Mouse (Mus musculus) B cell, adult (primary cell): ENCODE results near the gene Rad9a. TPM values are rescaled to one million over a fixed set of nuclear protein-coding genes. Genes with fewer than 3 reads are reported as not detected.

ENCODE experiments used
- total RNA-seq: library from RNA; stranded (reverse); gene quantifications from 4 replicates; pipeline ENCODE4 v1.2.4, GENCODE M21; 2023; ENCODE audit not compliant: inconsistent age

The Rad9a gene
- 53.6 to 56.9 TPM (median 55.2 TPM) in 4 replicates for total RNA-seq

GRCm38 (mm10) chr19:4201291-4201909, at the start of gene Rad9a:
Gene Rad9a, minus strand, starts transcription at chr19:4201662.

DNA sequence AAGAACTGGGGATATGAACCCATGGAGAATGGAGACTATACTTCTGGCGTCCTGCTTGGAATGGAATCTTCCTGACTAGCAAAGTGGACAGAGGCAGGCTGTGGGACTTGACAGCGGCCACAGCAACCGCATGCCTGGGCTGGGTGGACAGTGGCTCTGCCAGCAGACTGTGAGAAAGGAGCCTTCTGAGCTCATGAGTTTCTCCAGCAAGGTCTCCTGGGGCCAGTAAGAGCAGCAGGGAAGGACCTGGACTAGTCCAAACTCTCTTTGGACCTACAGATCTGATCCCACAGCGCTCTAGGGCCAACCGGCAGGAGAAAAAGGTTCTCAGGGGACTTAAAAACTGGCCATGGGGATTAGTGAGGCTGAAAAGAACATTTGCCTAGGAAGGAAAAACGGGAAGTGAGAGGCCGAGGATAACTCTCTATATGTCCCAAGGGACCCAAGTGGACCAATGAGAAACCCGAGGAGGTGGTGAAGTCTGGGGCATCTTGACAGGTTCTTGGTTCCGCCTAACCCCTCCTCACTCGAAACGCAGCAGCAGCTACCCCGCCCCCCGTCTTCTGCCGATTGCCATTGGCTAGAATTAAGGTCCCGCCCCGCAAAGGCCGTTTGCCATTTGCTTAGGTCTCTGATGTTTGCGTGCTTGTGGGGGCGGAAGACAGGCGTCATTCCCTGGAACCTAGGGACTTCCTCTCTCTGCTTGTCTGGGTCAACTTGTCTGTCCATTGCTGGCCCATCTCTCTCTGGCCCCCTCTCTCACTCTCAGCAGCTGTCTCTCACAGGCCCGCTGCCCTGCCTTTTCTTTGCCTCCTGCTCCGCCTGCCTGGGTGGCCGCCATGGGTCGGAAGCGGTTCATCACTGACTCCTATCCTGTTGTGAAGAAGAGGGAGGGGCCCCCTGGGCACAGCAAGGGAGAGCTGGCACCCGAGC, 30.1 kb upstream of the Rad9a start, which contains the start of gene Pold4:
Gene Pold4 (plus strand): TSS at position 647 of the 933 bp plus-strand sequence.

GRCm38 (mm10) chr19:4214071-4214770, 12.8 kb upstream of the Rad9a start, which contains the start of the genes Clcf1 and AC109138.7:
Gene Clcf1, plus strand, starts transcription at chr19:4214238.
Gene AC109138.7, plus strand, starts transcription at chr19:4214357.

DNA sequence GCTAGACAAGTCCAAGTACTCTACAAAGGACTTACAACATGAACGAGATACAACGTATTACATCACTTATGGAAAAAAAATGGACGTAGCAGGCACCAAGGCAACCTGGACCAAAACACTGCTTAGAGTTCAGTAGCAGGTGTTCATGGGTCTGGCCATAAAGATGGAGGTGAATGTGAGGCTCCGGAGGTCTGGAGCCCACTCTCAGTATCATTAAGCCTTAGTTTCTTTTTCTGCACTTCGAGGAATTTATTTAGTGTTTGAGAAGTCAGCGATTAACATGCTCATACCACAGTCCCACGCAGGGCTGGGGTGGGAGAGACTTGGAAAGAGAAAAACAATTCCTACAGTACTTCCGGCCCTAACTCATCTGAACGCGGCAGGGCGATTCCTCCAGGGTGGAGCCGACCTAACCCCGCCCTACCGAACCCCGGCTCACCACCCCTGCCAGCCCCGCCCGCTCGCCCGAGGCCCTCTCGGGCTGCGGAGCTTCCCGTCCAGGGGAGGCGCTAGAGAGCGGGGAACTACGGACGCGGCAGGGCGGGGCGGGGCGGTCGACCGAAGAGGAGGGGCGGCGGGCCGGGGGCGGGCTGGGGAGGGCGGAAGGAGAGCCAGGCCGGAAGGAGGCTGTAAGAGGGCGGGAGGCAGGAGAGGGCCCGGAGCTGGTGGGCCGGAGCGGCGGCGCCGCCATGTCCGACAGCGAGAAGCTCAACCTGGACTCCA, 9.8 kb downstream of the Rad9a start, which contains the start of gene Ppp1ca:
Gene Ppp1ca (plus strand): TSS at position 538 of the 723 bp plus-strand sequence.

GRCm38 (mm10) chr19:4190831-4191334, 10.6 kb downstream of the Rad9a start, which contains the start of gene Tbc1d10c:
Gene Tbc1d10c, minus strand, starts transcription at chr19:4191284.

DNA sequence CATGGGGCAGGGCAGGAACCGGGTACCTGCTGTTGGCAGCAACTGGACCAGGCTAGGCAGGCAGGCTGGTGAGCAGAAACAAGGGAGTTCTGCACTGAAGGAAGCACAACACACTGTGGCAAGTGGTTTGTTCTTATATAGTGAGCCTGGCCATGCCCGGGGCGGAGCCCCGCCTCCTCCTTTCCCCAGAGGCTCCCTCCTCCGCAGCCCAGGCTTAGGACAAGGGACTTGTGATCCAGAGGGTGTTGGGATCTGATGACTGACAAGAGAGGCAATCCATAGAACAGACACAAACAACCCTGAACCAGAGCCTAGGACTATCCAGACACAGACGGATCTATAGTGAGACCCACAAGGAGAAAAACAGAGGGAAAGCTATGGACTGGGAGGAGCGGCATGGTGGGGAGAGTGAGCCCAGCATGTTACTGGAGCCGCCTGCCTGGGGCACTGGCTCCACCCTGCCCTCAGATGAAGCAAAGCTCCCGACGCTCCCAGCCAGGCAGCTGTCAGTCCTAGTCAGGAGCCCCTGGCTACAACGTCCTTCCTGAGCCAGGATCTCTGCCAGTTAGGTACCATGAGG, 26.0 kb downstream of the Rad9a start, which contains the start of gene Carns1:
Gene Carns1 (minus strand): TSS at position 112 of the 580 bp plus-strand sequence.

GRCm38 (mm10) chr19:4162646-4163542, 38.6 kb downstream of the Rad9a start, which contains the start of gene Rps6kb2:
Gene Rps6kb2, minus strand, starts transcription at chr19:4163354.

GRCm38 (mm10) chr19:4153232-4153654, 48.2 kb downstream of the Rad9a start, which contains the start of gene Ptprcap:
Gene Ptprcap, plus strand, starts transcription at chr19:4153604.

GRCm38 (mm10) chr19:4148491-4148806, 53.0 kb downstream of the Rad9a start, which contains the start of gene Coro1b:
Gene Coro1b, plus strand, starts transcription at chr19:4148619.

Other genes starting within 250 kb of the Rad9a start
- gene Aldh3b3, start 243.0 kb downstream of the Rad9a start, total RNA-seq = 0.60 TPM in 1 of 4 replicates, not detected in the others
- 0.22 to 0.38 TPM in 2 of 4 replicates, not detected in the others for gene Aldh3b2, start 229.3 kb downstream of the Rad9a start, total RNA-seq
- gene Acy3, start 215.1 kb downstream of the Rad9a start, total RNA-seq = not detected in 4 replicates
- not detected in 4 replicates for gene Tbx10, start 208.9 kb downstream of the Rad9a start, total RNA-seq
- gene Nudt8, start 201.1 kb downstream of the Rad9a start, total RNA-seq = 22.3 to 28.3 TPM (median 25.0 TPM) in 4 replicates
- gene Gm49405, start 201.0 kb downstream of the Rad9a start, total RNA-seq = 3.2 to 4.8 TPM (median 4.4 TPM) in 4 replicates
- gene Doc2g, start 198.3 kb downstream of the Rad9a start, total RNA-seq = 8.6 to 10.7 TPM (median 10.2 TPM) in 4 replicates
- gene Ndufv1, start 188.9 kb downstream of the Rad9a start, total RNA-seq = 83.3 to 94.8 TPM (median 93.6 TPM) in 4 replicates
- 129 to 162 TPM (median 142 TPM) in 4 replicates for gene Gstp1, start 163.7 kb downstream of the Rad9a start, total RNA-seq
- 8.5 to 13.7 TPM (median 10.5 TPM) in 4 replicates for gene Gstp2, start 155.6 kb downstream of the Rad9a start, total RNA-seq
- gene Gstp3, start 142.1 kb downstream of the Rad9a start, total RNA-seq = not detected in 4 replicates
- gene Cabp2, start 120.1 kb downstream of the Rad9a start, total RNA-seq = not detected in 4 replicates
- 125 to 143 TPM (median 131 TPM) in 4 replicates for gene Cdk2ap2, start 104.5 kb downstream of the Rad9a start, total RNA-seq
- gene Pitpnm1, start 101.7 kb downstream of the Rad9a start, total RNA-seq = 177 to 203 TPM (median 187 TPM) in 4 replicates
- 93.0 to 109 TPM (median 99.7 TPM) in 4 replicates for gene Aip, start 75.8 kb downstream of the Rad9a start, total RNA-seq
- gene Gpr152, start 61.9 kb downstream of the Rad9a start, total RNA-seq = 0.38 to 0.78 TPM (median 0.69 TPM) in 4 replicates
- 1.8 to 2.4 TPM (median 2.0 TPM) in 4 replicates for gene Cabp4, start 57.6 kb downstream of the Rad9a start, total RNA-seq
- 142 to 167 TPM (median 154 TPM) in 4 replicates for gene Coro1b, start 53.0 kb downstream of the Rad9a start, total RNA-seq
- gene Ptprcap, start 48.1 kb downstream of the Rad9a start, total RNA-seq = 373 to 450 TPM (median 401 TPM) in 4 replicates
- gene Rps6kb2, start 38.3 kb downstream of the Rad9a start, total RNA-seq = 49.7 to 66.7 TPM (median 51.3 TPM) in 4 replicates
- gene Carns1, start 26.2 kb downstream of the Rad9a start, total RNA-seq = 78.2 to 88.7 TPM (median 80.1 TPM) in 4 replicates
- 250 to 285 TPM (median 268 TPM) in 4 replicates for gene Tbc1d10c, start 10.4 kb downstream of the Rad9a start, total RNA-seq
- 381 to 449 TPM (median 412 TPM) in 4 replicates for gene Ppp1ca, start 9.6 kb downstream of the Rad9a start, total RNA-seq
- 141 to 150 TPM (median 145 TPM) in 4 replicates for gene Clcf1, start 12.6 kb upstream of the Rad9a start, total RNA-seq
- gene AC109138.7, start 12.7 kb upstream of the Rad9a start, total RNA-seq = not detected in 4 replicates
- gene Pold4, start 30.2 kb upstream of the Rad9a start, total RNA-seq = 199 to 218 TPM (median 212 TPM) in 4 replicates
- gene Ssh3, start 67.5 kb upstream of the Rad9a start, total RNA-seq = 22.2 to 34.5 TPM (median 24.6 TPM) in 4 replicates
- 22.0 to 30.9 TPM (median 23.6 TPM) in 4 replicates for gene Ankrd13d, start 81.5 kb upstream of the Rad9a start, total RNA-seq
- 533 to 592 TPM (median 549 TPM) in 4 replicates for gene Grk2, start 104.6 kb upstream of the Rad9a start, total RNA-seq
- 209 to 242 TPM (median 228 TPM) in 4 replicates for gene Kdm2a, start 196.6 kb upstream of the Rad9a start, total RNA-seq
- gene Rhod, start 237.8 kb upstream of the Rad9a start, total RNA-seq = 0.57 to 1.1 TPM (median 1.0 TPM) in 3 of 4 replicates, not detected in the other